Mouse (Mus musculus) midbrain, embryonic 11.5 days (tissue): ENCODE data around the gene Cse1l. TPM values are rescaled to one million over a fixed set of nuclear protein-coding genes. Genes with fewer than 3 reads are reported as not detected.
A peak's percentile ranks its signal among the peaks of the same experiment; 100 is the strongest.

Experiments
- ATAC-seq: fragments of 200-750 bp; cut with Nextera tagmentation; 2 replicates; pipeline ENCODE4 v1.8.0; 2017; ENCODE audit warnings: moderate TSS enrichment, moderate library complexity; ENCODE audit not compliant: low FRiP score
- DNase-seq: peaks from one replicate; pipeline ENCODE4 v3.0.0; 2015; ENCODE audit warnings: low spot score; ENCODE audit errors: missing footprints
- H3K27ac ChIP-seq: fragments of 300-500 bp; sonication (generic); 2 replicates; pipeline ENCODE4 v1.5.1; 2014; ENCODE audit warnings: low read depth, low read length
- H3K27me3 ChIP-seq: fragments of 300-500 bp; sonication (generic); 2 replicates; pipeline ENCODE4 v1.6.1; 2014; ENCODE audit warnings: mild to moderate bottlenecking, low read length, moderate library complexity, mixed read lengths; ENCODE audit not compliant: control insufficient read depth, insufficient read depth
- H3K36me3 ChIP-seq: fragments of 300-500 bp; sonication (generic); 2 replicates; pipeline ENCODE4 v1.6.1; 2014; ENCODE audit warnings: mild to moderate bottlenecking, low read length, moderate library complexity, mixed read lengths; ENCODE audit not compliant: control insufficient read depth, insufficient read depth
- H3K4me1 ChIP-seq: fragments of 300-500 bp; sonication (generic); 2 replicates; pipeline ENCODE4 v1.6.1; 2014; ENCODE audit warnings: low read length; ENCODE audit not compliant: control insufficient read depth, insufficient read depth
- H3K4me2 ChIP-seq: fragments of 300-500 bp; sonication (generic); 2 replicates; pipeline ENCODE4 v1.6.1; 2014; ENCODE audit warnings: mild to moderate bottlenecking, moderate library complexity
- H3K4me3 ChIP-seq: fragments of 300-500 bp; sonication (generic); 2 replicates; pipeline ENCODE4 v1.5.1; 2014; ENCODE audit warnings: low read depth, low read length
- H3K9ac ChIP-seq: fragments of 300-500 bp; sonication (generic); 2 replicates; pipeline ENCODE4 v1.6.1; 2014; ENCODE audit warnings: low read length
- H3K9me3 ChIP-seq: fragments of 300-500 bp; sonication (generic); 2 replicates; pipeline ENCODE4 v1.6.1; 2016; ENCODE audit warnings: low read length; ENCODE audit not compliant: control insufficient read depth
- WGBS: fragments of 180-500 bp; shearing (Covaris S2); extraction: QIAGEN DNeasy Blood & Tissue Kit; methylation state at CpG from one replicate; pipeline ENCODE4 v1.1.7; 2014; 5-methylcytosine and 5-hydroxymethylcytosine counted together
- polyA plus RNA-seq: library from polyadenylated mRNA; unstranded; fragments of >200 nt; fragmentation: Nextera tagmentation; extraction: Ambion mirVana; gene quantifications from 2 replicates; pipeline ENCODE4 v1.2.1, GENCODE M21; 2014

Gene Cse1l
- polyA plus RNA-seq, 1 experiment from 2014 or later, result 231 TPM

- DNase-seq (no peak), ATAC-seq (no peak)
- Histone ChIP-seq H3K27me3 (no peaks in the 10 kb centered on the region), H3K4me3 (no peak overlapping the region), H3K9me3 (no peaks in the 10 kb centered on the region), H3K27ac (no peak overlapping the region), H3K4me2 (no peak overlapping the region), H3K9ac (no peak overlapping the region), H3K36me3 (no peaks in the 10 kb centered on the region), H3K4me1 (no peaks in the 10 kb centered on the region)
- WGBS, result 94% methylated on average over 3 of the region's 3 CpGs
These were observed 71.7 kb downstream of the Cse1l start for GRCm38 (mm10) chr2:166977490-166977889.

DNA sequence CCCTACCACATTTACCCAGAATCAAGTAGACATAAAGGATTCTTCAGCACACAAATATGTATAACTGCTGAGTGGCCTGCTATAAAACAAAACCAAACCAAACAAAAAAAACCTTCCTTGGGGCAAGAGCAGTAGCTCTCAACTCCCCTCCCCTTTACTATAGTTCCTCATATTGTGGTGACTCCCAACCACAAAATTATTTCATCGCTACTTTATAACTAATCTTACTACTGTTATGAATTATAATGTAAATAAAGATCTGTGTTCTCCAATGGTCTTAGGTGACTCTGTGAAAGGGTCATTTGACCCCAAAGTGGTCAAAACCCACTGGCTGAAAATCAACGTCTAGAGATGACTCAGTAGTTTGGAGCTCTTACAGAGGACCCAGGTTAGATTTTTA is 74.3 kb downstream of the Cse1l start:
- 91% methylated on average over 2 of the region's 2 CpGs for WGBS

DNA sequence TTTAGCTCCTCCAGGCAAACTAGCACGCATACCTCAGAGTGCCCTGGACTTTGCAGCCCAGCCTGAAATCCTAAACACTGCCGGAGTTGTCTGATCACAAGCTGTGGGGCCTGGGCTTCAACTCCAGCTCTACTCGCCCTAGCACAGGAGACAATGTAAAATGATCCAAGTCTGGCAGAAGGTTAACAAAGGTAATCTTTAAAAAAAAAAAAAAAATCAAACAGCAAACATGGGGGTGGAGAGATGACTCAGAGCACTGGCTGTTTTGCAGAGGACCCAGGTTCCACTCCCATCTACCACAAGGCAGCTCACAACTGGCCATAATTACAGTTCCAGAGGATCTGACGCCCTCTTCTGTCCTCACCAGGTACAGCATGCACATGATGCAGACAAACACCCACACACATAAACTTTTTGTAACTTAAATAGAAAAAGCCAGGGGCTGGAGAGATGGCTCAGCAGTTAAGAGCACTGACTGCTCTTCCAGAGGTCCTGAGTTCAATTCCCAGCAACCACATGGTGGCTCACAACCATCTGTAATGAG is 77.6 kb downstream of the Cse1l start:
- H3K4me3 ChIP-seq, result no peak overlapping the region
- WGBS, result 84% methylated on average over 4 of the region's 4 CpGs
- H3K9me3 ChIP-seq, result no peaks in the 10 kb centered on the region
- no peaks in the 10 kb centered on the region for H3K36me3 ChIP-seq
- H3K9ac ChIP-seq, result no peak overlapping the region
- peak; percentile 65 for DNase-seq
- ATAC-seq, result no peak
- H3K4me1 ChIP-seq, result no peaks in the 10 kb centered on the region
- H3K4me2 ChIP-seq, result no peak overlapping the region
- no peaks in the 10 kb centered on the region for H3K27me3 ChIP-seq
- no peak overlapping the region for H3K27ac ChIP-seq

More for the DNA sequence above, 74.3 kb downstream of the Cse1l start:
- no peak overlapping the region for H3K4me2 ChIP-seq
- no peaks in the 10 kb centered on the region for H3K4me1 ChIP-seq
- no peak overlapping the region for H3K9ac ChIP-seq
- H3K27ac ChIP-seq, result no peak overlapping the region
- H3K4me3 ChIP-seq, result no peak overlapping the region
- H3K27me3 ChIP-seq, result no peaks in the 10 kb centered on the region
- ATAC-seq, result no peak
- no peak for DNase-seq
- H3K9me3 ChIP-seq, result no peaks in the 10 kb centered on the region
- H3K36me3 ChIP-seq, result no peaks in the 10 kb centered on the region

GRCm38 (mm10) chr2:166990861-166991260 is 85.0 kb downstream of the Cse1l start:
- no peak overlapping the region for H3K27ac ChIP-seq
- peaks cover 7% of the 10 kb centered on the region for H3K4me1 ChIP-seq
- ATAC-seq (no peak), DNase-seq (no peak)
- no peak overlapping the region for H3K9ac ChIP-seq
- H3K4me2 ChIP-seq, result no peak overlapping the region
- H3K36me3 ChIP-seq, result no peaks in the 10 kb centered on the region
- no peaks in the 10 kb centered on the region for H3K27me3 ChIP-seq
- 92% methylated on average over 7 of the region's 7 CpGs for WGBS
- no peaks in the 10 kb centered on the region for H3K9me3 ChIP-seq
- no peak overlapping the region for H3K4me3 ChIP-seq

- Histone ChIP-seq H3K27me3 (no peaks in the 10 kb centered on the region), H3K4me1 (peaks cover 7% of the 10 kb centered on the region), H3K36me3 (no peaks in the 10 kb centered on the region), H3K27ac (no peak overlapping the region), H3K4me3 (no peak overlapping the region), H3K9me3 (no peaks in the 10 kb centered on the region), H3K4me2 (no peak overlapping the region), H3K9ac (no peak overlapping the region)
- ATAC-seq (no peak), DNase-seq (no peak)
These were observed 86.1 kb downstream of the Cse1l start for GRCm38 (mm10) chr2:166991945-166992344.

DNA sequence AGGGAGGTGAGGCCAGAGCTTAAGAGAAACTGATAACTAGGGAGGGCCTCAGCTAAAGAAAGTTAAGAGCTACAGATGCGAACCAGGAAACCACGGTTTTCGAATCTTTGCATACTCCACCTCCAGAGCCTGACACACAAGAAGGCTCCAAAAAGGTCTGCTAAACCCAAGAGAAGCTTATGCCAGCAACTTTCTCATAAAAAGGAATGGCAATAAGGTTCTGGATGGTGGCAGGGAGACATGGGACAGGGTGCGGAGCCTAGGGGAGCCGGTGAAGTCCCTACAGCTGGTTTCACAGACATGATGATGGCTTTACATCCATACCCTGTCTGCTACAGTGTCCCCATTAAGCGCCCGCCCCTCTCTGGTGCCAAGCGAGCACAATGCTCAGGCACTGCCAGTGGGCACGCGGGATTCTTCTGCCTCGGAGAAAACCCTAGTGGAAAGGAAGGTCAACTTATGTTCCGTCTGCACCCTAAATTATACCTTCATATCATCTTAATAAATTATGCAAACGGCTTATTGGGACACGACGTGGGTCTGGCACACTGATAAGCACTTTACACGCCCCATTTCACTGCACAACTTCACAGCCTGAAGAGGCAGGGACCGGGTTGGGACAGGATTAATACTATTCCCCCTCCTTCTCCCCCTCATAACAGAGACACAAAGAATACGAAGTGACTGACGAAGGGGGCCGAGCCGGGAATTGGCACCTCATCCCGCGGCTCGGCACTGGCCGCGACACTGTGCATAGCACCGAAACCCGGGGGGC is 89.4 kb downstream of the Cse1l start:
- Histone ChIP-seq H3K4me1 (peaks cover 7% of the 10 kb centered on the region), H3K9me3 (no peaks in the 10 kb centered on the region), H3K36me3 (no peaks in the 10 kb centered on the region), H3K27ac (peak overlapping the region; percentile 90), H3K27me3 (no peaks in the 10 kb centered on the region), H3K4me2 (peak overlapping the region; percentile 72), H3K4me3 (peak overlapping the region; percentile 64), H3K9ac (peak overlapping the region; percentile 79)
- peak; percentile 37 for ATAC-seq
- peak; percentile 92 for DNase-seq
- 6% methylated on average over 28 of the region's 28 CpGs for WGBS

Other genes with a start within 250 kb of the Cse1l start
- 16.5 and 19.8 TPM in 2 replicates for gene Prex1, start 192.2 kb upstream of the Cse1l start, polyA plus RNA-seq
- gene Trp53rkb, start 113.5 kb upstream of the Cse1l start, polyA plus RNA-seq, result 8.7 and 10.8 TPM in 2 replicates
- 4.4 and 4.6 TPM in 2 replicates for gene Arfgef2, start 100.5 kb upstream of the Cse1l start, polyA plus RNA-seq
- gene Stau1, start 90.3 kb downstream of the Cse1l start, polyA plus RNA-seq, result 96.2 and 104 TPM in 2 replicates
- 40.6 and 42.5 TPM in 2 replicates for gene Ddx27, start 109.2 kb downstream of the Cse1l start, polyA plus RNA-seq
- gene Znfx1, start 157.0 kb downstream of the Cse1l start, polyA plus RNA-seq, result 5.4 and 5.5 TPM in 2 replicates